Mouse (Mus musculus): Measurements from ENCODE around the gene Flcn. TPM values are rescaled to one million over a fixed set of nuclear protein-coding genes. Genes with fewer than 3 reads are reported as not detected.

Flcn gene
- polyA plus RNA-seq, 1 experiment from 2014 or later = 36.8 TPM

DNA sequence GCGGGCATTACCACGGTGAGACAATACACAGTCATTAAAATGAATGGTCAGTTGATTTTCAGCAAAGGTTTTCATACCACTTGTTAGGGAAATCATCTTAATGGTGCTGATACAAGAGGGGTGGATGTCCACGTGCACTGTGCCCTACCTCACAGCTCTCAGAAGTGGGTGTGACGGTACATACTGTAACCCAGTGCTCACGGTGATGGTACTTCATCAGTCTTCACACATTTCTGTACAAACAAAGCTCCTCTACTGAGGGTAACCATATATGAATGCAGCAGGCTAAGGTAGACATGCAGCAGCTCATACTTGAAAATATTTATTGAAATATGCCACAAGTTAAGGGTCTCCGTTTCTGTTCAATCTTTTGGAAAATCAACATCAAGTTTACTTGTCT lies 26.2 kb downstream of the Flcn start:
- H3K4me1 ChIP-seq (replicated peaks; ENCODE audit: control insufficient read depth, insufficient read depth, low read length) = peaks cover 8% of the 10 kb centered on the region; the same call in 1 of the 2 replicates
- no peak overlapping the region for H3K9ac ChIP-seq (ENCODE audit: low read depth, low read length)
- no peaks in the 10 kb centered on the region for H3K36me3 ChIP-seq (ENCODE audit: control insufficient read depth, insufficient read depth)
- no peak overlapping the region for H3K27ac ChIP-seq (ENCODE audit: low read depth, low read length)
- no peak for TF ChIP-seq CTCF (IDR thresholded peaks at IDR 0.05; ENCODE audit: low read depth)
- no peak for ATAC-seq
- H3K27me3 ChIP-seq (replicated peaks; ENCODE audit: control insufficient read depth, insufficient read depth, low read length) = no peaks in the 10 kb centered on the region
- H3K9me3 ChIP-seq (ENCODE audit: control insufficient read depth) = no peaks in the 10 kb centered on the region
- H3K4me3 ChIP-seq (ENCODE audit: low read depth, low read length) = no peak overlapping the region
- 71% methylated on average over 6 of the region's 6 CpGs for WGBS
- no peak overlapping the region for H3K4me2 ChIP-seq (replicated peaks; ENCODE audit: low read depth)

- no peak overlapping the region for H3K27ac ChIP-seq (ENCODE audit: low read depth, low read length)
- H3K9ac ChIP-seq (ENCODE audit: low read depth, low read length) = no peak overlapping the region
- 80% methylated on average over 7 of the region's 7 CpGs for WGBS
These were observed 27.7 kb downstream of the Flcn start for GRCm38 (mm10) chr11:59782091-59782590.

GRCm38 (mm10) chr11:59780241-59780640 lies 29.6 kb downstream of the Flcn start:
- Histone ChIP-seq H3K27me3 (replicated peaks; ENCODE audit: control insufficient read depth, insufficient read depth, low read length) (no peaks in the 10 kb centered on the region), H3K4me1 (replicated peaks; ENCODE audit: control insufficient read depth, insufficient read depth, low read length) (no peaks in the 10 kb centered on the region), H3K36me3 (ENCODE audit: control insufficient read depth, insufficient read depth) (peaks cover 18% of the 10 kb centered on the region), H3K4me2 (replicated peaks; ENCODE audit: low read depth) (no peak overlapping the region), H3K9me3 (ENCODE audit: control insufficient read depth) (no peaks in the 10 kb centered on the region), H3K9ac (ENCODE audit: low read depth, low read length) (no peak overlapping the region), H3K27ac (ENCODE audit: low read depth, low read length) (no peak overlapping the region), H3K4me3 (ENCODE audit: low read depth, low read length) (no peak overlapping the region)
- no peak for ATAC-seq
- 75% methylated on average over 4 of the region's 4 CpGs for WGBS
- no peak for TF ChIP-seq CTCF (IDR thresholded peaks at IDR 0.05; ENCODE audit: low read depth)

More at GRCm38 (mm10) chr11:59782091-59782590, 27.7 kb downstream of the Flcn start:
- no peak overlapping the region for H3K4me3 ChIP-seq (ENCODE audit: low read depth, low read length)
- peaks cover under 1% of the 10 kb centered on the region; the same call in 1 of the 2 replicates for H3K36me3 ChIP-seq (ENCODE audit: control insufficient read depth, insufficient read depth)
- no peaks in the 10 kb centered on the region for H3K9me3 ChIP-seq (ENCODE audit: control insufficient read depth)
- ATAC-seq = no peak
- no peak for TF ChIP-seq CTCF (IDR thresholded peaks at IDR 0.05; ENCODE audit: low read depth)
- H3K4me1 ChIP-seq (replicated peaks; ENCODE audit: control insufficient read depth, insufficient read depth, low read length) = 0 out of 2 replicates have a peak, but pooled peaks cover 3% of the 10 kb centered on the region
- no peak overlapping the region for H3K4me2 ChIP-seq (replicated peaks; ENCODE audit: low read depth)
- H3K27me3 ChIP-seq (replicated peaks; ENCODE audit: control insufficient read depth, insufficient read depth, low read length) = no peaks in the 10 kb centered on the region

DNA sequence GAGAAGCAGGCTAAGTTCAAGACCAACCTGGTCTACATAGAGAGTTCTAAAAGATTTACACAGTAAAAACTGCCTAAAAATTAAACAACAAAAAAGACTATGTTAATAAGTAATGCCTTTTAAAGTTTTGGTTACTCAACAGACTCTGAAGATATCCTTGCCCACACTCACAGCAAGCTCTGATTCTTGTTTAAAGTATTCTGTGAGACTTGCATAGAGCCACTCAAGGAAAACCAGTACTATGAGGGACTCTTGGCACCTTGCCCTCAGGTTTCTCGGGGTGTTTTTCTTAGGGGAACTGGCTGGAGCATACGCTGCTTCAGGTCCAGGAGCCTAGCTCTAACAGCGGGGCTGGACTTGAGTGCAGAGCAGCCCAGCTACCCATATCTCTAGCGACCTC lies 30.4 kb downstream of the Flcn start:
- no peak overlapping the region for H3K27ac ChIP-seq (ENCODE audit: low read depth, low read length)
- no peak overlapping the region for H3K9ac ChIP-seq (ENCODE audit: low read depth, low read length)
- ATAC-seq = no peak
- no peak overlapping the region for H3K4me2 ChIP-seq (replicated peaks; ENCODE audit: low read depth)
- WGBS = 78% methylated on average over 4 of the region's 4 CpGs
- H3K36me3 ChIP-seq (ENCODE audit: control insufficient read depth, insufficient read depth) = peaks cover 20% of the 10 kb centered on the region
- no peaks in the 10 kb centered on the region for H3K9me3 ChIP-seq (ENCODE audit: control insufficient read depth)
- no peak overlapping the region for H3K4me3 ChIP-seq (ENCODE audit: low read depth, low read length)
- no peaks in the 10 kb centered on the region for H3K4me1 ChIP-seq (replicated peaks; ENCODE audit: control insufficient read depth, insufficient read depth, low read length)
- no peaks in the 10 kb centered on the region for H3K27me3 ChIP-seq (replicated peaks; ENCODE audit: control insufficient read depth, insufficient read depth, low read length)
- TF ChIP-seq CTCF (IDR thresholded peaks at IDR 0.05; ENCODE audit: low read depth) = no peak

GRCm38 (mm10) chr11:59778874-59779223 lies 31.0 kb downstream of the Flcn start:
- Histone ChIP-seq H3K27me3 (replicated peaks; ENCODE audit: control insufficient read depth, insufficient read depth, low read length) (no peaks in the 10 kb centered on the region), H3K36me3 (ENCODE audit: control insufficient read depth, insufficient read depth) (peaks cover 25% of the 10 kb centered on the region), H3K9ac (ENCODE audit: low read depth, low read length) (no peak overlapping the region), H3K27ac (ENCODE audit: low read depth, low read length) (no peak overlapping the region), H3K4me3 (ENCODE audit: low read depth, low read length) (no peak overlapping the region), H3K4me1 (replicated peaks; ENCODE audit: control insufficient read depth, insufficient read depth, low read length) (no peaks in the 10 kb centered on the region), H3K4me2 (replicated peaks; ENCODE audit: low read depth) (no peak overlapping the region), H3K9me3 (ENCODE audit: control insufficient read depth) (no peaks in the 10 kb centered on the region)
- ATAC-seq = peak; percentile 31; the same call in 1 of the 2 replicates
- 84% methylated on average over 1 of the region's 1 CpGs for WGBS
- TF ChIP-seq CTCF (IDR thresholded peaks at IDR 0.05; ENCODE audit: low read depth) = no peak

- Histone ChIP-seq H3K36me3 (ENCODE audit: control insufficient read depth, insufficient read depth) (peaks cover 31% of the 10 kb centered on the region), H3K4me3 (ENCODE audit: low read depth, low read length) (no peak overlapping the region), H3K9me3 (ENCODE audit: control insufficient read depth) (no peaks in the 10 kb centered on the region), H3K4me2 (replicated peaks; ENCODE audit: low read depth) (no peak overlapping the region), H3K4me1 (replicated peaks; ENCODE audit: control insufficient read depth, insufficient read depth, low read length) (no peaks in the 10 kb centered on the region), H3K27ac (ENCODE audit: low read depth, low read length) (no peak overlapping the region), H3K9ac (ENCODE audit: low read depth, low read length) (no peak overlapping the region), H3K27me3 (replicated peaks; ENCODE audit: control insufficient read depth, insufficient read depth, low read length) (no peaks in the 10 kb centered on the region)
- 56% methylated on average over 9 of the region's 9 CpGs for WGBS
- peak; percentile 74 for ATAC-seq
- peak; percentile 98 for TF ChIP-seq CTCF (IDR thresholded peaks at IDR 0.05; ENCODE audit: low read depth)
These were observed 31.5 kb downstream of the Flcn start for GRCm38 (mm10) chr11:59778181-59778873.
